Mouse (Mus musculus) midbrain, embryonic 10.5 days (tissue): ENCODE results near the gene Chd6. TPM values are rescaled to one million over a fixed set of nuclear protein-coding genes. Genes with fewer than 3 reads are reported as not detected.

Source experiments
- DNase-seq: peaks from one replicate; pipeline ENCODE4 v3.0.0-alpha.2; 2017; ENCODE audit warnings: low spot score
- H3K27ac ChIP-seq: fragments of 300-500 bp; sonication (generic); replicated peaks from 2 replicates; pipeline ENCODE4 v1.5.1; 2016; ENCODE audit warnings: mild to moderate bottlenecking
- H3K27me3 ChIP-seq: fragments of 300-500 bp; sonication (generic); 2 replicates; pipeline ENCODE4 v1.6.1; 2016; ENCODE audit warnings: low read depth, mild to moderate bottlenecking; ENCODE audit not compliant: poor library complexity, severe bottlenecking
- H3K36me3 ChIP-seq: fragments of 300-500 bp; sonication (generic); 2 replicates; pipeline ENCODE4 v1.6.1; 2016; ENCODE audit warnings: mild to moderate bottlenecking, moderate library complexity
- H3K4me1 ChIP-seq: fragments of 300-500 bp; sonication (generic); 2 replicates; pipeline ENCODE4 v1.6.1; 2016
- H3K4me3 ChIP-seq: fragments of 300-500 bp; sonication (generic); 2 replicates; pipeline ENCODE4 v1.5.1; 2016; ENCODE audit warnings: mild to moderate bottlenecking, moderate library complexity
- H3K9me3 ChIP-seq: fragments of 300-500 bp; sonication (generic); replicated peaks from 2 replicates; pipeline ENCODE4 v1.6.1; 2016; ENCODE audit warnings: mild to moderate bottlenecking
- WGBS: fragments of 180-500 bp; shearing (Covaris S2); methylation state at CpG from one replicate; pipeline ENCODE4 v1.1.7; 2016; 5-methylcytosine and 5-hydroxymethylcytosine counted together
- polyA plus RNA-seq: library from polyadenylated mRNA; unstranded; fragments of >200 nt; fragmentation: Nextera tagmentation; extraction: Ambion mirVana; gene quantifications from 2 replicates; pipeline ENCODE4 v1.2.1, GENCODE M21; 2016

Gene Chd6
- polyA plus RNA-seq, 1 experiment from 2014 or later: 22.8 TPM

DNA sequence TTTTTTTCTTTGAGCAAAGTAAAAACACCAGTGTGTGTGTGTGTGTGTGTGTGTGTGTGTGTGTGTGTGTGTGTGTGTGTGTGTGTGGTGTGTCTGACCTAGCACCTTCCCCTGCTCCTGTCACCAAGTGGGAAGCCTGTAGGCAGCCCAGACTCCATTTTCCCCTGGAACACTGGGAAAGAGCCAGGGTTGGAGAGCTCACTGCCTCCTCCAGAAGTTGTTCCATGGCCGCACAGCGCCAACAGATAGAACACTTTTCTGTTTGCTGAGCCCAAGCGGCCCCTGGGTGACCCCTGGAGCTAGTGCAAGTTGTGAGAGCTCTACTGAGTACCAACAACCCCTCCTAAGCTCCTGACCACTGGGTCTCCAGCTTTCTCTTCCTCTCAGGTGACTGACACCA lies 175.9 kb downstream of the Chd6 start:
- Histone ChIP-seq H3K27me3 (0 out of 2 replicates have a peak, but pooled peaks cover 3% of the 10 kb centered on the region), H3K27ac (no peak overlapping the region), H3K4me3 (no peak overlapping the region), H3K9me3 (no peaks in the 10 kb centered on the region), H3K4me1 (no peaks in the 10 kb centered on the region), H3K36me3 (no peaks in the 10 kb centered on the region)
- no peak for DNase-seq
- 79% methylated on average over 3 of the region's 3 CpGs for WGBS

DNA sequence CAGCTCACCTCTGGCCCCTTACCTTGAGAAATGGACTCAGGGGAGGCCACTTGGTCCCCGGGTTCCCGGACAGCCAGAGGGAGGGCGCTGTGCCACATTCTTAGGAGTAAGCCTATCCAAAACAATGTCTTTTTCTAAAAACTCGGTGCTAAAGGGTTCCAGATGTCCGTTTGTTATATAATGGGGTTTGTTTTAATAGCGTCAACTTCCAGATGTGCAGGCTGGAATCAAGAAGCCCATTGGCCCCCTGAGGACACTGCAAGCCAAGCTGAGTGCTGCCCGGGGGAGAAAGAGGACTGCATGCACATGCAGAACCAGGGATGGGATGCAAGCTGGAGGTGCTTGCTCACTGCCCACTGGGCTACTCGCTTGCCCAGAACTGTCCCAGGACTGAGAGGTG lies 176.6 kb downstream of the Chd6 start:
- WGBS: 74% methylated on average over 8 of the region's 8 CpGs
- Histone ChIP-seq H3K27me3 (0 out of 2 replicates have a peak, but pooled peaks cover 3% of the 10 kb centered on the region), H3K9me3 (no peaks in the 10 kb centered on the region), H3K27ac (no peak overlapping the region), H3K4me1 (no peaks in the 10 kb centered on the region), H3K36me3 (no peaks in the 10 kb centered on the region), H3K4me3 (no peak overlapping the region)
- DNase-seq: no peak

DNA sequence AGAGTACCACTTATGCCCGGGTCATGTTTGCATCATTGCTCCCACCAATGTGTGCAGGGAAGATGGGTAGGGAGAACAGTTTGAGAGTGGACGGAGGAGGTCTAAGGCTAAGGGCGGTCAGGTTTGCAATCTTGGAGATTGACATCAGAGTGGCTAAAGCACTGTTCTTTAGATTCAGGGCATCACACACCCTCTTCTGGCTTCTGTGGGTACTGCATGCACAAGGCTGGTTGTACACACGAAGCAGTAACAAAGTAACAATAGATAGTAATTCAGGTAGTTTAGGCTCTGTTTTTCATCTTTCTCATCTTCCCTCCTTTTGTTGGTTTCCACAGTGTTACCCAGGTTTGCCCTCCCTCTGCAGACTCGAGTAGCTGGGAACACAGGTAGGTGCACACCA lies 177.5 kb downstream of the Chd6 start:
- 94% methylated on average over 5 of the region's 5 CpGs for WGBS
- H3K36me3 ChIP-seq: no peaks in the 10 kb centered on the region
- H3K27ac ChIP-seq: no peak overlapping the region
- no peak overlapping the region for H3K4me3 ChIP-seq
- no peaks in the 10 kb centered on the region for H3K4me1 ChIP-seq
- 0 out of 2 replicates have a peak, but pooled peaks cover 3% of the 10 kb centered on the region for H3K27me3 ChIP-seq
- no peaks in the 10 kb centered on the region for H3K9me3 ChIP-seq
- no peak for DNase-seq

DNA sequence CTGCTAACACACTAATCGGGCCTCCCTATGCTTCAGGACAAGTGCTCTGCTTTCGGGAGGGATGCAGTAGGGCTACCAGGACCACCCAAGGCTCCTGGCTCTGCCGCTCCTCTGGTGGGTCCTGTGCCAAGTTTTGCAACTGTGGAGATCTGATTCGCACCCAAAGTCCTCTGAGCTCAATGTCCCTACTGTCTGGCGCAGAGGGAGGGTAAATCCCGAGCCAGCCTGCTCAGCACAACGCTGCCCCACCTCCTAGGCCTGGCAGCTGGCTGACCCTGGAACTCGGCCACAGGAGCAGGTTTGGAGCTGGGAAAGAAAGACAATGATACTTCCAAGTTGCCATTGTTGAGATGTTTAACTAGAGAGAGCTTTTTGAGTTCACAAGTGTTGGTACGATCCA lies 183.7 kb downstream of the Chd6 start:
- Histone ChIP-seq H3K27ac (0 out of 2 replicates have a peak overlapping the region, but pooled peaks have one; percentile 9), H3K27me3 (no peaks in the 10 kb centered on the region), H3K9me3 (no peaks in the 10 kb centered on the region), H3K36me3 (no peaks in the 10 kb centered on the region), H3K4me3 (no peak overlapping the region), H3K4me1 (peaks cover 3% of the 10 kb centered on the region; the same call in 1 of the 2 replicates)
- DNase-seq: no peak
- WGBS: 86% methylated on average over 9 of the region's 9 CpGs

DNA sequence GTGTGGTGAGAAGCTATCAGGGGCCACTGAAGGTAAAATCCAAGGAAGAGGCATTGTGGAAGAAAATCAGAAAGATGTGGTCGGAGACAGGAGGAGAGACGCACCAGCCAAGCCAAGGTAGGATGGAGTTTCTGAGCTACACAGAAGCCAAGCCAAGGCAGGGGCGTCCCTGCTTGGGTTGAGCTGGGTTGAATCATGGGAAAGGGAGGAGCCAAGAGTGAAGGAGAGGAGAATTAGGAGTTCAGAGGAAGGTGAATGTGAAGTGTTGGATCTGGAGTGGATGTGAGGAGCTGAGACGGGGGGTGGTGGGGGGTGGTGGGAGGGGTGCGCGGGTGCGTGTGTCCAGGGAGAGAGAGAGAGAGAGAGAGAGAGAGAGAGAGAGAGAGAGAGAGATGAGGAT lies 187.6 kb downstream of the Chd6 start:
- WGBS: 75% methylated on average over 4 of the region's 7 CpGs
- Histone ChIP-seq H3K4me1 (peaks cover 21% of the 10 kb centered on the region), H3K9me3 (no peaks in the 10 kb centered on the region), H3K27me3 (0 out of 2 replicates have a peak, but pooled peaks cover under 1% of the 10 kb centered on the region), H3K27ac (no peak overlapping the region), H3K4me3 (no peak overlapping the region), H3K36me3 (no peaks in the 10 kb centered on the region)
- no peak for DNase-seq

DNA sequence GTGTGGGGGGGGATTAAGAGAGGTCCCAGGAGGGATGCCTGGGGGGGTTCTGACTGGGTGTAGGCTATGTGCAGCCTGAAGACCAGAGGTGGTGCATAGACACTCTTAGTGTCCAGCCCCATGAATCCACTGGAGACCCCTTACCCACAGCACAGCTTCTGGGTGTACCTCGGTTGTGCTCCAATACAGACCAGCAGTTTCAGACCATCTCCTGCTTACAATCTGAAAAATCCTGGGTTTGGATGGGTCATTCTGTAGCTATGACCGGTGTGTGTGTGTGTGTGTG lies 190.0 kb downstream of the Chd6 start:
- Histone ChIP-seq H3K36me3 (no peaks in the 10 kb centered on the region), H3K27me3 (peaks cover 25% of the 10 kb centered on the region), H3K4me1 (peaks cover 21% of the 10 kb centered on the region), H3K27ac (peak overlapping the region; percentile 72), H3K4me3 (0 out of 2 replicates have a peak overlapping the region, but pooled peaks have one; percentile 11), H3K9me3 (no peaks in the 10 kb centered on the region)
- no peak for DNase-seq
- WGBS: 87% methylated on average over 2 of the region's 2 CpGs

DNA sequence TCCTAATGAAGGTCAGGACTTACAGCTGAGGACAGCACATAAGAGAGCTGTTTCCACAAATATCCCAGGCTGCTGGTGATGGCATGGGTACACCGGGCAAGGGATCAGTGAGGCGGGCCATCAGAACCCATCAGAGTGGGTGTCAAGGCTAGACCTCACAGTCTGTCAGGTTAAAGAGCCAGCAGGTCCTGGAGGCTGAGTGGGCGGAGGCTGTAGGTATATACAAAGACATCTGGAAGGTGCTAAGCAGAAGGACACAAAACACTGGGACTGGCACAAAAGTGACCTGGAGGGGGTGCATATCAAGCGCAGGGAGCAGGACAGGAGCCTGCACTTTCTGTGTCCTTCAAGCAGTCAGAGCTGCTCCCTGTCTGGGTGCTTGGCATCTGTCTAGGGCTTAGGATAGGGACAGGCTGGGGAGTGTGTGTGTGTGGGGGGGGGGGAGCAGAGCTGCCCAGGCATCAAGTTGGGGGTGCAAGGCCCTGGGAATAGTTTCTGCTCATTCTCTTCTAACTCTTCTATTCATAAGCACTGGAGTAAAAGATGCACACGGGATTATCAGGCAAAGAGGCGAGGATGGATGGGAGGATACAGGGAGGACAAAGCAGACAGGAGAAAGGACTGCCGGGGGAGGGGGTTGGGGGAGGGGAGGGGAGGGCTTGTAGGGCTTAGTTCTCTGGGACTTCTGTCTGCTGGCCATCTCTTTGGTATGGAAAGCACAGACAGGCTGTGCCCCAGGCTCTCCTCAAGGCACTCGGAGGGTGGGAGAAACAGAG lies 190.5 kb downstream of the Chd6 start:
- Histone ChIP-seq H3K9me3 (no peaks in the 10 kb centered on the region), H3K4me1 (peaks cover 21% of the 10 kb centered on the region), H3K36me3 (no peaks in the 10 kb centered on the region), H3K27me3 (peaks cover 30% of the 10 kb centered on the region), H3K4me3 (0 out of 2 replicates have a peak overlapping the region, but pooled peaks have one; percentile 11), H3K27ac (peak overlapping the region; percentile 72)
- peak; percentile 59 for DNase-seq
- 42% methylated on average over 8 of the region's 8 CpGs for WGBS

DNA sequence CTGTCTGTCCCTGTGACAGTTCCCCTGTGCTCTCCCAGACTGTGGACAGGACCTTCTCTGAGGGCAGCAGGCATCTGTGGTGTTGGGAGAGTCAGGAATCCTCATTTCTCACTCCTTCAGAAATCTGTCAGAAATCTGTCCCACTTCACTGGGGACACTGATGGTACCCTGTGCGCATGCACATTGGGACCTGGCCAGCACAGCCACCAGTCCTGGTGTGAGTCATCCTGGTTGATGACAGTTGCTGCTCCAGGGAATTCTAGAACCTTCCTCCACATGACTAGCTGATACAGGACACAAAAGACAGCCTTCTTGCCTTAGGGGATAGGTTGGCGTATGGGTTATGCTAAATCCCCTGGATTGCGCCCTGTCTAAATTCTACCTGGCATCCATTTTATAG lies 191.6 kb downstream of the Chd6 start:
- H3K9me3 ChIP-seq: no peaks in the 10 kb centered on the region
- H3K4me3 ChIP-seq: no peak overlapping the region
- no peaks in the 10 kb centered on the region for H3K36me3 ChIP-seq
- H3K27ac ChIP-seq: no peak overlapping the region
- peaks cover 40% of the 10 kb centered on the region for H3K27me3 ChIP-seq
- H3K4me1 ChIP-seq: peaks cover 25% of the 10 kb centered on the region
- 95% methylated on average over 3 of the region's 3 CpGs for WGBS
- DNase-seq: no peak

DNA sequence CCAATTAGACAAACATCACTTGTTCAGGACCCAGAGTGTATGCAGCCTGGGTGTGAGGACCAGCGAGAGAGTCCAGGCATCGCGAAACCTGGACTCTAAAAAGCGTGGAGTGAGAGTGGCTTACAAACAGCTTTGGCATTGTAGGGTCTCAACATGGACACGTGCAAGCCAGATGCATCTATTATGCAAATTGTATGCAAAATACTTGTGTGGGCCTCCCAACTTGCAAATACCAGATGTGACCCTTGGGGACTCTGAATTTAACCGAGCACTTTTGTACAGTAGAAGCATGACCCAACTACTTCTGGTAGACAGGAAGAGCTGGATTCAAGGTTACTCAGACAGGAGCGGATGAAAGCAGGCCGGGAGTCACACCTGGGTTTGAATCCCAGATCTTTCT lies 192.2 kb downstream of the Chd6 start:
- H3K36me3 ChIP-seq: no peaks in the 10 kb centered on the region
- no peak overlapping the region for H3K27ac ChIP-seq
- 89% methylated on average over 8 of the region's 8 CpGs for WGBS
- H3K4me3 ChIP-seq: no peak overlapping the region
- peaks cover 30% of the 10 kb centered on the region for H3K4me1 ChIP-seq
- no peaks in the 10 kb centered on the region for H3K9me3 ChIP-seq
- DNase-seq: no peak
- peaks cover 46% of the 10 kb centered on the region for H3K27me3 ChIP-seq

DNA sequence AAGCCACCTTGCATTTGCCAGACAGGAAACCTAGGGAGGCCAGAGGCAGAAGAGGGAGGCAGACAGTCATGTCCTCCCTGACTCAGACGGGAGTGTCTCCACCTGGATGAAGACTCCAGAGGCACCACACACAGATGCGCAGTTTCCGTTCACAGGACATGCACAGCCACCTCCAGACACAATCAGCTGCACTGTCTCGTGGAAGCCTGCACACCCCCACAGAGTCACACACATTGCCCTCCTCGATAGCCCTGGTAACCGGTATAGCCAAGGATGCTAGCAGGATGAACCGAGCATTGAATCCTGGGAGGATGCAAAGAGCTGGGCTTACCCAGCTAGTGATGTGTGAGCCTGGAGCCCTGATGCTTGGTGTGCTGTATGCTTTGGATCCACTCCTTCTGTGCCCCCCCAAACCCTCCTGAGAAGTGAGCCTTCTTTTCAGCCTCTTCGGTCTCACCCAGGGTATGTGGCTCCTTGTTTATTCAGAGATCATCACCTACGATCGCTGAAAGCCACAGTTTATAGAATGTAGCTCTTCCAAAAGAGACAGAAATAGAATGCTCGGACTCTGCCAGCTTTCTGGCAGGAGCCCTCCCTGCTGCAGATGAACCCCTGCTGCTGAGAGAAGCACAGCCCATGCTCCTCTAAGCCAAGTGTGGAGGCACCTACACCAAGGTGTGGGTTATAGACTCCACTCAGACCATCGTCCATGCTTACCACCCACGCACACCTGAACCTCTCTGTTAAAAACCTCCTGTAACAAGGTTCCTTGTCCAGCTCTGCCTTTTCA lies 192.9 kb downstream of the Chd6 start:
- Histone ChIP-seq H3K27me3 (peaks cover 53% of the 10 kb centered on the region), H3K36me3 (no peaks in the 10 kb centered on the region), H3K27ac (0 out of 2 replicates have a peak overlapping the region, but pooled peaks have one; percentile 9), H3K9me3 (no peaks in the 10 kb centered on the region), H3K4me3 (no peak overlapping the region), H3K4me1 (peaks cover 33% of the 10 kb centered on the region)
- DNase-seq: no peak
- 82% methylated on average over 13 of the region's 13 CpGs for WGBS

DNA sequence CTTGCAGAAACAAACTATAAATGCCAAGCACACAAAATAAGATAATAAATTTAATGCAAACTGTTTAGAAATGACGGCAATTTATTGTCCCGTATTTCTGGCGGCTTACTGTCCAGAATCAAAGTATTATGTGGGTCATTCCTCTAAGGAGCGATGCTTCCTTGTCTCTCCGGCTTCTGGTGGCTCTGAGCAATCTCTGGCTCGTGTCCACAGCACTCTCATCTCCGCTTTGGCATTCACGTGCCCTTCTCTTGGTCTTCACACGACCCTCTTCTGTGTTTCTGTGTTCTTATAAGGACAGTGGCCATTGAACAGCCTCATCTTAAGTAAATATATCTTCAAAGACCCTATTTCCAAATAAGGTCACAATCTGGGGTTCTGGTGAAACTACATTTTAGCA lies 194.2 kb downstream of the Chd6 start:
- Histone ChIP-seq H3K27me3 (peaks cover 67% of the 10 kb centered on the region), H3K4me3 (no peak overlapping the region), H3K27ac (no peak overlapping the region), H3K4me1 (peaks cover 33% of the 10 kb centered on the region), H3K36me3 (no peaks in the 10 kb centered on the region), H3K9me3 (no peaks in the 10 kb centered on the region)
- DNase-seq: no peak
- 87% methylated on average over 9 of the region's 9 CpGs for WGBS

DNA sequence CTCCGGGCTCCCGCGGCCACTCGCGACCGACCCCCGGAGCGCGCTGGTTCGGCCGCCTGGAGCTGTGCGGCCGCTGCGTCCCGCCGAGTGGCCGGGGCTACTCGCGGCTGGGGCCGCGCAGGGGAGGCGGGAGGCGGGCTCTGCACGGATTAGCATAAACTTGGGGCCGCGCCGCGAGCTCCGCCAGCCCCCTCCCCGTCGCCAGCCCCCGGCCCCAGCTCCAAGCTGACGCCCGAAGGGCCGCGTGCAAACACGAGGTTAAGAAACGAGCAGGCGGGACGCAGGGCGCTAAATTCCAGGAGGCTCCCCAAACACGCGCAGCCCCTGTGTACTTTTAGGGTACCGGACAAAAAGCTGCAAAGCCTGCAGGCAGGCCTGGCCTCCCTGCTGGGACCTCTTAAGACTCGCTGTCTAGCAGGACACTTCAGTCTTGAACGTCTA lies 196.6 kb downstream of the Chd6 start, which contains the start of gene Emilin3:
TSS of gene Emilin3 (minus strand) at position 98 of the 441 bp plus-strand sequence.
- H3K4me3 ChIP-seq: peak within 1 kb of the TSS; percentile 66
- no peaks in the 10 kb centered on the region for H3K9me3 ChIP-seq
- peak within 1 kb of the TSS; percentile 84 for H3K27ac ChIP-seq
- peaks cover 19% of the 10 kb centered on the region for H3K4me1 ChIP-seq
- peak; percentile 65 for DNase-seq
- peaks cover 19% of the 10 kb centered on the region for H3K36me3 ChIP-seq
- WGBS: under 1% methylated on average over 46 of the region's 46 CpGs
- H3K27me3 ChIP-seq: peaks cover 91% of the 10 kb centered on the region
